Mouse (Mus musculus): ENCODE measurements at regions not wholly inside any gene's neighbourhood (a gene's known extent, or its start where the extent isn't known, plus 50 kb on each side); places are given as distances from the start of the nearest gene placed in this dataset.

GRCm38 (mm10) chr9:46467671-46468070 is 147.9 kb upstream of the 4931429L15Rik start:
- TF ChIP-seq CTCF (IDR thresholded peaks at IDR 0.05; ENCODE audit: insufficient read depth, low read depth, low read length) (no peak), POLR2A (IDR thresholded peaks at IDR 0.05; ENCODE audit: insufficient read depth, low read depth, low read length) (no peak)
- Histone ChIP-seq H3K4me3 (ENCODE audit: insufficient read depth, low read depth, low read length) (no peak overlapping the region), H3K4me1 (ENCODE audit: control insufficient read depth, insufficient read depth, low read length) (0 out of 2 replicates have a peak, but pooled peaks cover 2% of the 10 kb centered on the region), H3K27ac (ENCODE audit: insufficient read depth, low read depth, low read length) (no peak overlapping the region)
- whole genome bisulfite sequencing: 57% methylated on average over 3 of the region's 3 CpGs

GRCm38 (mm10) chr9:46462681-46463080 is 142.9 kb upstream of the 4931429L15Rik start:
- Histone ChIP-seq H3K27ac (ENCODE audit: insufficient read depth, low read depth, low read length) (no peak overlapping the region), H3K4me1 (ENCODE audit: control insufficient read depth, insufficient read depth, low read length) (no peaks in the 10 kb centered on the region), H3K4me3 (ENCODE audit: insufficient read depth, low read depth, low read length) (no peak overlapping the region)
- 89% methylated on average over 5 of the region's 5 CpGs for WGBS
- TF ChIP-seq POLR2A (IDR thresholded peaks at IDR 0.05; ENCODE audit: insufficient read depth, low read depth, low read length): no peak
- no peak for TF ChIP-seq CTCF (IDR thresholded peaks at IDR 0.05; ENCODE audit: insufficient read depth, low read depth, low read length)

GRCm38 (mm10) chr9:46457945-46458344 is 138.2 kb upstream of the 4931429L15Rik start:
- WGBS: 80% methylated on average over 6 of the region's 6 CpGs
- Histone ChIP-seq H3K4me1 (ENCODE audit: control insufficient read depth, insufficient read depth, low read length) (no peaks in the 10 kb centered on the region), H3K27ac (ENCODE audit: insufficient read depth, low read depth, low read length) (no peak overlapping the region), H3K4me3 (ENCODE audit: insufficient read depth, low read depth, low read length) (no peak overlapping the region)
- no peak for TF ChIP-seq POLR2A (IDR thresholded peaks at IDR 0.05; ENCODE audit: insufficient read depth, low read depth, low read length)
- no peak for TF ChIP-seq CTCF (IDR thresholded peaks at IDR 0.05; ENCODE audit: insufficient read depth, low read depth, low read length)

- Histone ChIP-seq H3K4me3 (ENCODE audit: insufficient read depth, low read depth, low read length) (no peak overlapping the region), H3K4me1 (ENCODE audit: control insufficient read depth, insufficient read depth, low read length) (no peaks in the 10 kb centered on the region), H3K27ac (ENCODE audit: insufficient read depth, low read depth, low read length) (no peak overlapping the region)
- WGBS: 79% methylated on average over 7 of the region's 7 CpGs
- TF ChIP-seq POLR2A (IDR thresholded peaks at IDR 0.05; ENCODE audit: insufficient read depth, low read depth, low read length): no peak
- TF ChIP-seq CTCF (IDR thresholded peaks at IDR 0.05; ENCODE audit: insufficient read depth, low read depth, low read length): no peak
These were observed 135.2 kb upstream of the 4931429L15Rik start for GRCm38 (mm10) chr9:46454807-46455610.

DNA sequence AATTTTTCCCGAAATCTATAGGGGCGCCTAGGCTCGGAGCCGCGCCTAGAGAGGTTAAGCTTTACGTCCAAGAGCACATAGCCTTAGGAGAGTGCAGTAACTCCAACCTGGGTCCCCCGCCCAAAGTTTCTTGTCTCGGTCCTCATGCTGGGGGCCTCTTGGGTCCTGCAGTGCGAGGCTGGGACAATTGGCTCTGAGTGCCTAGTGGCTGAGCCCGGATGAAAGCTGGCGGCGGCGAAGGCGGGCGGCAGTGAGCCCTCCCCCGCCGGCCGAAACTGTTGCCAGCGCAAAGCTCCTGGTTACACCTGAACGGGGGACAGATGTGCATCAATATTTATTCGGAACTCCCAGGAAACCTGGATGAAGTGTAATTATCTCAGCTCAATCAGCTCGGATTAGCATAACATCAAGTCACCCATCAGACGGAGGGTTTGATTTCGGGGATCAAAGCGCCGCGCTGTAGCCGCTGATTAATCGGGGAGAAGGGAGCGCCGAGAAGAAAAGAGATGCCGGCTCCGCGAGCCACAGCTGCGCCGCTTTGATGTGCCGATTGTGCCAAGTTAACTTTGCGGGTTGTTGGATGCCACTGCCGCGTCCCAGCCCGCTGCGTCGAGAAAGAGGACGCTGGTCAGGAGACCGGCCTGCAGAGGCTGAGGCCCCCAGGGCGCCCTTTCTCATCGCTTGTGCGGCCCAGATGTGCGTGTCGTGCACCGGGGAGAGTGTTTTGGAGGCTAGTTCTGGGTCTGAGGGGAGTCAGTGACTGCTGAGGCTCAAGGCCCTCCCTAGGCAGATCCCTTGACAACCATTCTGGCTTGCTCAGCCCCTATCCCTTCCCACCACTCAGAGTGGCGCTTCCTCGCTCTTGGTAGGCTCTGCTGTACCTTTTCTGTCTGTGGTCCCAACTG is 123.7 kb upstream of the 4931429L15Rik start:
- WGBS: 4% methylated on average over 53 of the region's 53 CpGs
- TF ChIP-seq CTCF (IDR thresholded peaks at IDR 0.05; ENCODE audit: insufficient read depth, low read depth, low read length): no peak
- TF ChIP-seq POLR2A (IDR thresholded peaks at IDR 0.05; ENCODE audit: insufficient read depth, low read depth, low read length): no peak
- Histone ChIP-seq H3K27ac (ENCODE audit: insufficient read depth, low read depth, low read length) (no peak overlapping the region), H3K4me1 (ENCODE audit: control insufficient read depth, insufficient read depth, low read length) (peaks cover 17% of the 10 kb centered on the region), H3K4me3 (ENCODE audit: insufficient read depth, low read depth, low read length) (peak overlapping the region; percentile 1)

- Histone ChIP-seq H3K27ac (ENCODE audit: insufficient read depth, low read depth, low read length) (no peak overlapping the region), H3K4me3 (ENCODE audit: insufficient read depth, low read depth, low read length) (peak overlapping the region; percentile 1), H3K4me1 (ENCODE audit: control insufficient read depth, insufficient read depth, low read length) (peaks cover 17% of the 10 kb centered on the region)
- TF ChIP-seq POLR2A (IDR thresholded peaks at IDR 0.05; ENCODE audit: insufficient read depth, low read depth, low read length) (no peak), CTCF (IDR thresholded peaks at IDR 0.05; ENCODE audit: insufficient read depth, low read depth, low read length) (no peak)
- 13% methylated on average over 19 of the region's 19 CpGs for WGBS
These were observed 123.0 kb upstream of the 4931429L15Rik start for GRCm38 (mm10) chr9:46442739-46443181.

GRCm38 (mm10) chr9:46440226-46440625 is 120.4 kb upstream of the 4931429L15Rik start:
- Histone ChIP-seq H3K4me3 (ENCODE audit: insufficient read depth, low read depth, low read length) (no peak overlapping the region), H3K4me1 (ENCODE audit: control insufficient read depth, insufficient read depth, low read length) (peaks cover 14% of the 10 kb centered on the region), H3K27ac (ENCODE audit: insufficient read depth, low read depth, low read length) (no peak overlapping the region)
- 85% methylated on average over 5 of the region's 5 CpGs for WGBS
- TF ChIP-seq POLR2A (IDR thresholded peaks at IDR 0.05; ENCODE audit: insufficient read depth, low read depth, low read length) (no peak), CTCF (IDR thresholded peaks at IDR 0.05; ENCODE audit: insufficient read depth, low read depth, low read length) (no peak)

DNA sequence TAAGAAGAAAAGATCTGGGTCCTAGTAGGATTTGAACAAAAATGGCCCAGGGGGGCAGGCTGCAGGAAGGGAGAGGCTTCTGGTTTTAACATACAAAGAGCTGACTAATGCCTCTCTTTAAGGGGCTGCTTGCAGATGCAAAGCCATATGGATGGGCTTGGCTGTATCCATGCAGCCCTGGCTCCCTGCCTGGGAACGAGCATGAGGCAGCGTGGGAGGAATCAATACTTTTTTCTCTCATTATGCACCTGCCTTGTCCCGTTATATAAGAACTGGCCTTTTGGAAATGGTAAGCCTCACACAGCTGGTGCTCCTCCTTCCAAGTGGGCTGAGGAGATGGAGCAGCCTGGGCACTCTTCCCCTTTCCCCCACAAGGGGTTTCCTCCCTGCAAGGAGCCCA is 114.9 kb upstream of the 4931429L15Rik start:
- no peaks in the 10 kb centered on the region for H3K4me1 ChIP-seq (ENCODE audit: control insufficient read depth, insufficient read depth, low read length)
- TF ChIP-seq CTCF (IDR thresholded peaks at IDR 0.05; ENCODE audit: insufficient read depth, low read depth, low read length) (no peak), POLR2A (IDR thresholded peaks at IDR 0.05; ENCODE audit: insufficient read depth, low read depth, low read length) (no peak)
- H3K27ac ChIP-seq (ENCODE audit: insufficient read depth, low read depth, low read length): no peak overlapping the region
- WGBS: 55% methylated on average over 3 of the region's 3 CpGs
- no peak overlapping the region for H3K4me3 ChIP-seq (ENCODE audit: insufficient read depth, low read depth, low read length)

GRCm38 (mm10) chr9:46433716-46434115 is 113.9 kb upstream of the 4931429L15Rik start:
- 90% methylated on average over 5 of the region's 5 CpGs for WGBS
- Histone ChIP-seq H3K4me1 (ENCODE audit: control insufficient read depth, insufficient read depth, low read length) (no peaks in the 10 kb centered on the region), H3K4me3 (ENCODE audit: insufficient read depth, low read depth, low read length) (no peak overlapping the region), H3K27ac (ENCODE audit: insufficient read depth, low read depth, low read length) (no peak overlapping the region)
- no peak for TF ChIP-seq CTCF (IDR thresholded peaks at IDR 0.05; ENCODE audit: insufficient read depth, low read depth, low read length)
- TF ChIP-seq POLR2A (IDR thresholded peaks at IDR 0.05; ENCODE audit: insufficient read depth, low read depth, low read length): no peak

All from olfactory bulb, adult 2 months (tissue).